Mouse (Mus musculus): ENCODE measurements around the gene Slc25a29.

Gene Slc25a29

GRCm38 (mm10) chr12:108794979-108795537, 40.6 kb downstream of the Slc25a29 start:
- DNase-seq (ENCODE audit: low read depth, low spot score) = peak; percentile 17

DNA sequence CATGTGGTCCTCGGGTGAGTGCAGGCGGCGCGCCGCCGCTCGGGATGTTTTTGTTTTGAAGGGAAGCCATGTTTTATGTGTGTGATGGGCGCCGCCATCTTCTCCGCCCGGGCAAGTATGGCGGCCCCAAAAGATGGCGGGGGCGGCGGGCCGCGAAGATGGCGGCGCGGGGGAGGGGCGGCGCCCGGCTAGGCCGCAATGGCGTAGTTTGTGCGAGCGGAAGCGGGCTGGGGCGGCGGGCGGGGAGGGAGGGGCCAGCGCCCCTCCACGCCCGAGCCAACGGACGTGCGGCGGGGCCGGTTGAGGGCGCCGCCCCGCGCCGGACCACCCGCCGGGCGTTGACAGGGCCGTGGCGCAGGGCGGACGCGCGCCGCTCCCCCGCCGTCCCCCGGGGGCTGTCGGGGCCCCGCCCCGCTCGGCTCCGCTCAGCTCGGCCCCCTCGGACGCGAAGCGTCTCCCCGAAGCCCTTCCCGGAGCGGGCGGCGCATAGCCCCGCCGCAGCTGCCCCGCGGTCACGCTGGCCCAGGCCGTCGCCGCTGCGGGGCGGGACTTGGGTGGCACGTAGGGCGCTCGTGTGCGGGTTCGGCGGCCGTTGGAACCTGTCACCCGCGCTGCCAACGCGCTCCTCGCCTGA, 41.5 kb downstream of the Slc25a29 start:
- DNase-seq (ENCODE audit: low read depth, low spot score) = peak; percentile 84

DNA sequence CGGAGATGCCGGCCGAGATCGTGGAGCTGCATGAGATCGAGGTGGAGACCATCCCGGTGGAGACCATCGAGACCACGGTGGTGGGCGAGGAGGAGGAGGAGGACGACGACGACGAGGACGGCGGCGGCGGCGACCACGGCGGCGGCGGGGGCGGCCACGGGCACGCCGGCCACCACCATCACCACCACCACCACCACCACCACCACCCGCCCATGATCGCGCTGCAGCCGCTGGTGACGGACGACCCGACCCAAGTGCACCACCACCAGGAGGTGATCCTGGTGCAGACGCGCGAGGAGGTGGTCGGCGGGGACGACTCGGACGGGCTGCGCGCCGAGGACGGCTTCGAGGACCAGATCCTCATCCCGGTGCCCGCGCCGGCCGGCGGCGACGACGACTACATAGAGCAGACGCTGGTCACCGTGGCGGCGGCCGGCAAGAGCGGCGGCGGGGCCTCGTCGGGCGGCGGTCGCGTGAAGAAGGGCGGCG, 42.2 kb downstream of the Slc25a29 start:
- peak; percentile 45 for DNase-seq (ENCODE audit: low read depth, low spot score)

GRCm38 (mm10) chr12:108792546-108793452, 42.9 kb downstream of the Slc25a29 start, which contains the start of gene Yy1:
Yy1 (plus strand) TSS chr12:108792973.
- DNase-seq (ENCODE audit: low read depth, low spot score) = peak; percentile 99

GRCm38 (mm10) chr12:108792152-108792545, 43.5 kb downstream of the Slc25a29 start:
- peak; percentile 92 for DNase-seq (ENCODE audit: low read depth, low spot score)

DNA sequence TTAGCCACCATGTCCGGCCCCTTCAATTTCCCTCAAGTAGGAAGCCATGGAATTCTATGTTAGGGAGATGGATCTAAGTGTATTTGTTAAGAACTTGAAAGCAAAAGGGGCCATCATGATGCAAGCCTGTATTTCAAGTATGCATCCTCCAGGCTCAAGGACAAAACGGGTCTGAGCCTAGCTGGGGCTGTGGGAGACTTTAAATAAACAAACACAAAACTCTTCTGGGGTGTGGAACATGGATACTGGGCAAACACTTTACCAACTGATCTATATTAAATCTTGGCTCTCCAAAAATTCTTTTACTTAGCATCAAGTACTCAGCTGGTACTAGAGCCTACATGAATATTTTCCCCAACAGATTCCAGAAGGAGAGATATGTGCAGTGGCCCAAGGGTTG, 48.4 kb downstream of the Slc25a29 start:
- DNase-seq (ENCODE audit: low read depth, low spot score) = no peak

- DNase-seq (ENCODE audit: low read depth, low spot score) = no peak
These were observed 50.5 kb downstream of the Slc25a29 start for GRCm38 (mm10) chr12:108785161-108785560.

GRCm38 (mm10) chr12:108780108-108780877, 55.4 kb downstream of the Slc25a29 start:
- no peak for DNase-seq (ENCODE audit: low read depth, low spot score)

Measured in A20 (cell line).